Mouse (Mus musculus) heart, adult 18-20 months (tissue): Measurements from ENCODE around the gene Fuca1. TPM values are rescaled to one million over a fixed set of nuclear protein-coding genes. Genes with fewer than 3 reads are reported as not detected.
A peak's percentile ranks its signal among the peaks of the same experiment; 100 is the strongest.

Source experiments
- DNase-seq, 2 experiments: peaks; one replicate each; pipeline ENCODE4 v3.0.0; 2021 to 2022; ENCODE audit warnings: mixed read lengths in 1 of 2
- total RNA-seq, 2 experiments: library from RNA; stranded (reverse); gene quantifications; 2 replicates each; pipeline ENCODE4 v1.2.3; 2021

Gene Fuca1
- total RNA-seq, 2 experiments from 2014 or later, result 31.7 to 35.3 TPM

DNA sequence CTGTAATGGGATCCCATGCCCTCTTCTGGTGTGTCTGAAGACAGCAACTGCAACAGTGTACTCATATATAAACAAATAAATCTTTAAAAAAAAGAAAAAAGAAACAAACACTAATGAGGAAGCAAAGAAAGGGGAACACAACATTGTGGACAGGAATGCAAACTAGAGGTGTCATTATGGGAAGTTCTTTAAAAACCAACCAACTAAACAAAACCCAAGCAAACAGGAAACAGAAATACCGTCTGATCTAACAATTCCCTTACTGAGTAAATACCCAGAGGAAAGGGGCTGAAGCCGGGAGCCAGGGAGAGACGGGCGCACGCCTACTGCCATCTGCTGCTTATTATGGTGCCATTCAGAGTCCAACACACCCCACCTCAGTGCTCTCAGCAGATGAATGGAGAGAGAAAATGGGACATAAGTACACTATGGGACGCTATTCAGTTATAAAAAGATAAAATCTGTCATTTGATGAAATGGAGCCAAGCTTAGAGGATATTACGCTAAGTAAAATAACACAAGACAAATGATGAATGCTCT, 61.1 kb downstream of the Fuca1 start:
- DNase-seq, result no peak

GRCm38 (mm10) chr4:135984556-135984955, 64.0 kb downstream of the Fuca1 start:
- DNase-seq, result no peak

GRCm38 (mm10) chr4:135985193-135985592, 64.7 kb downstream of the Fuca1 start:
- DNase-seq, result no peak

DNA sequence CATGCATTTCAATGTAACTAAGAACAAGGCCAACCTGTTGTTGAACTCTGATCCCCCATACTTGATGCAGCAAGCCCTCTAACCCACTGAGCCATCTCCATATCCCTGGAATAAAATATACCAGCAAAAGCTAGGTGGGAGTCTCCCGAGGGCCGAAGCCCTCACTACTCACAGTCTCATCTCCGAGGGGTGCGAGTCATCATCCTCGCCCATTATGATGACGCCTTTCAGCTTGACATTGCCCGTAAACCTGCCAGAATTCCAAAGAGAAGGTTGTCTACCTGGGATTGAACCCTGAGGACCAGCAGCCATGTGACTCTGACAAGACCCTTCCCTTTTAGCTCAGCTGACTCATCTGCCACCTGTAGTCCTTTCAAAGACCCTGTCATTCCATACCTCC, 65.2 kb downstream of the Fuca1 start:
- no peak for DNase-seq

- DNase-seq, result peak in 1 of 2 experiments; percentile 34
These were observed 65.9 kb downstream of the Fuca1 start for GRCm38 (mm10) chr4:135986301-135986942.

DNA sequence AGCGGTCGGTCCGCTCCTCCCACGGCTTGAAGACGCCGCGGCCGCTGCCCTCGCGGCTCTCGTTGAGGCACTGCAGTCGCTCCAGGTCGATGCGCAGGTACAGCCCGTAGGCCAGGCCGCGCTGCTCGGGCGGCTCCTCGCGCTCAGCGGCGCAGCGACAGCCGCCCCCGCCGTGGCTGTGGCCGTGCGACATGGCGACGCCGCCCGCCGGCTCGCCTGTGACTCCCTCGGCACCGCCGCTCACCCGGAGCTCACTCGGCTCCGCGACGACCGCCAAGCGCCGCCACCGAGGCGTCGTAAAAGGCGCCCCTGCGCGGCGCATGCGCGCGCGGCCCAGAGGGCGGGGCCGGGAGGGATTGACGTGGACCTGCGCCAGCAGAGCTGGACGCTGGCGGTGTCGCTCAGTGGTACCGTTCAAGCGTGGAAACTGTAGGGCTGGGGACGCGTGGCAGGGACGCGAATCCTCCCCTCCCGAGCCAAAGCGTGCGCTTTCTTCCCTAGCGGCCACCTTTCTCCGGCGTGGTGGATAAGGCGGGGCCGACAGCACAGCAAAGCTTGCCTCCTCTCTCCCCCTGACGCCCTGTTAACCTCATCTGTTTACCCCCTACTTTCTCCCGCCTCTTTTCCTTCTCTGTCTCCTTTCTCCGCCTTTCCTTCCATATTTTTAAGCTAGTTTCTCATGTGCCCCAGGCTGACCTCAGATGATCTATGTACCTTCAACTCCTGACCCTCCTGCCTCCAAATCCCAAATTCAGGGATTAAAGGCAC, 66.6 kb downstream of the Fuca1 start, which contains the start of gene Pithd1:
Gene Pithd1, minus strand, starts transcription at position 322 of the 768 bp plus-strand sequence.
- peak; percentile 93 to 94 for DNase-seq

DNA sequence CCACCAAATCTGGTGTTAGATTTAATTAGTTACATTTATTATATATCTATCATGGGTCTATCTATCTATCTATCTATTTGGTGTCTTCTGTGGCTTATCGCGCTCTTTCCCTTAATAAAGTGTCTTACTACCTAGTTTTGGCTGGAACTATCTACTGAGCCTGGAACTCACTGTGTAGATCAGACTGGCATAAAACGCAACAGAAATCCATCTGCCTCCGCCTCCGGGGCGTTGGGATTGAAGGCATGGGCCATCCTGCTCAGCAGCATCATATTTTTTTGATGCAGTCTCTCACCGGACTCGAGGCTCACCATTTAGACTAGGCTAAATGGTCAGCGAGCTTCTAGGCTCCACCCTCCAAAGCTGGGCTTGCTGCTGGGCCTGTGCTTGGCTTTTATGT, 67.2 kb downstream of the Fuca1 start:
- no peak for DNase-seq

Other genes starting within 250 kb of the Fuca1 start
- gene Ifnlr1, start 234.4 kb upstream of the Fuca1 start, total RNA-seq, result 1 to 10 TPM; 1.8 to 2.0 TPM
- gene Il22ra1, start 192.6 kb upstream of the Fuca1 start, total RNA-seq, result under 1 TPM; 0.17 to 0.46 TPM
- gene Myom3, start 161.0 kb upstream of the Fuca1 start, total RNA-seq, result 1 to 10 TPM in 1 of 2 experiments, under 1 TPM in 1; 0.62 to 1.1 TPM
- 10 to 100 TPM; 40.6 to 50.5 TPM for gene Srsf10, start 65.0 kb upstream of the Fuca1 start, total RNA-seq
- gene Pnrc2, start 46.9 kb upstream of the Fuca1 start, total RNA-seq, result 10 to 100 TPM; 62.7 to 68.0 TPM
- 1 to 10 TPM in 1 of 2 experiments, under 1 TPM in 1; 0.52 to 1.7 TPM for gene Cnr2, start 25.3 kb upstream of the Fuca1 start, total RNA-seq
- gene Hmgcl, start 25.7 kb downstream of the Fuca1 start, total RNA-seq, result 10 to 100 TPM; 87.3 to 91.7 TPM
- 1 to 10 TPM; 1.8 to 2.7 TPM for gene Gale, start 43.0 kb downstream of the Fuca1 start, total RNA-seq
- 10 to 100 TPM; 36.6 to 37.8 TPM for gene Lypla2, start 51.9 kb downstream of the Fuca1 start, total RNA-seq
- gene Pithd1, start 66.5 kb downstream of the Fuca1 start, total RNA-seq, result 10 to 100 TPM; 22.1 to 25.1 TPM
- gene Eloa, start 101.0 kb downstream of the Fuca1 start, total RNA-seq, result 10 to 100 TPM; 33.8 to 34.4 TPM
- gene Rpl11, start 132.7 kb downstream of the Fuca1 start, total RNA-seq, result 100 to 1,000 TPM; 285 to 315 TPM
- 10 to 100 TPM; 58.3 to 64.3 TPM for gene Id3, start 222.8 kb downstream of the Fuca1 start, total RNA-seq